Mouse (Mus musculus): ENCODE data around the gene Ptpn13.

- TF ChIP-seq POLR2A (IDR thresholded peaks at IDR 0.05; ENCODE audit: borderline replicate concordance, low read depth, low read length) (no peak), CTCF (IDR thresholded peaks at IDR 0.05; ENCODE audit: low read depth, low read length) (no peak)
These were observed 129.8 kb downstream of the Ptpn13 start for GRCm38 (mm10) chr5:103554769-103555168.

Data from bone marrow macrophage, adult 2 months (primary cell).